Mouse (Mus musculus) bone marrow, adult 2 months (tissue): ENCODE results near the gene Csnk1d.

Source experiments
- CTCF ChIP-seq: fragments of 200-500 bp; IDR thresholded peaks from 2 replicates; pipeline ENCODE4 v1.5.1; 2011; ENCODE audit warnings: low read length, control low read depth; ENCODE audit not compliant: control insufficient read depth, insufficient read depth
- POLR2A ChIP-seq: fragments of 200-500 bp; IDR thresholded peaks from 2 replicates; pipeline ENCODE4 v1.6.1; 2011; ENCODE audit warnings: low read depth, mild to moderate bottlenecking, control low read depth, low read length, borderline replicate concordance; ENCODE audit not compliant: control insufficient read depth

GRCm38 (mm10) chr11:121010044-121010755 lies 19.1 kb upstream of the Csnk1d start:
- no peak for TF ChIP-seq CTCF
- no peak for TF ChIP-seq POLR2A
